In genomic region chr13:40417856-40418255, GRCm38 (mm10) we compare ENCODE assay signal across 44 mouse cellular contexts. TPM values are rescaled to one million over a fixed set of nuclear protein-coding genes. Genes with fewer than 3 reads are reported as not detected.
DNase-seq lines count a peak whose midpoint lies in the region; ATAC-seq lines count a peak whose summit lies in the region.
"Had no signal": no experiment of that assay in that cellular context is flagged by ENCODE, and none has a peak within 500 bp of the region (broad histone marks: within the 10 kb centered on the region; RNA-seq: fewer than 3 reads in every experiment).

No protein-coding gene starts in this region.

- no peaks in the 10 kb centered on the region for H3K36me3 ChIP-seq in heart, embryonic 12.5 days
- H3K36me3 ChIP-seq in limb, embryonic 10.5 days, result no peaks in the 10 kb centered on the region
- H3K36me3 ChIP-seq: hindbrain, embryonic 13.5 days; liver, embryonic 15.5 days; midbrain, embryonic 12.5 days had no signal

- no peak overlapping the region for H3K4me3 ChIP-seq in heart, embryonic 12.5 days
- H3K4me3 ChIP-seq in limb, embryonic 10.5 days, result no peak overlapping the region
- H3K4me3 ChIP-seq: forebrain, embryonic 13.5 days; hindbrain, embryonic 13.5 days; left cerebral cortex, adult 2 months; liver, embryonic 15.5 days; midbrain, embryonic 12.5 days; myocyte had no signal

- WGBS in heart, embryonic 12.5 days, result 77% methylated on average over 3 of the region's 3 CpGs
- WGBS in limb, embryonic 10.5 days, result 12% methylated on average over 3 of the region's 3 CpGs

- no peak for ATAC-seq in heart, embryonic 12.5 days (ENCODE audit: insufficient number of reproducible peaks, low FRiP score)
- ATAC-seq in inflammation-experienced regulatory T-cells, adult 6 months, result no peak
- ATAC-seq: activated CD4-positive, CD25-positive, alpha-beta regulatory T cell, adult 4 months; forebrain, embryonic 13.5 days had no signal

- H3K27ac ChIP-seq in heart, embryonic 12.5 days (ENCODE audit: poor library complexity, severe bottlenecking), result no peak overlapping the region
- no peak overlapping the region for H3K27ac ChIP-seq in limb, embryonic 10.5 days
- H3K27ac ChIP-seq: forebrain, embryonic 13.5 days; hindbrain, embryonic 13.5 days; left cerebral cortex, adult 2 months; liver, embryonic 15.5 days; midbrain, embryonic 12.5 days; stomach, postnatal 0 days had no signal

- H3K9ac ChIP-seq in heart, embryonic 12.5 days, result no peak overlapping the region
- H3K9ac ChIP-seq: forebrain, embryonic 13.5 days; hindbrain, embryonic 13.5 days; liver, embryonic 15.5 days; midbrain, embryonic 12.5 days had no signal

- DNase-seq in heart, adult 11 months, result peak; percentile 21
- DNase-seq in embryo, embryonic 9.5 days (ENCODE audit: extremely low spot score), result peak; percentile 14
- peak; percentile 64 for DNase-seq in limb, embryonic 10.5 days (ENCODE audit: low spot score)
- peak; percentile 64 for DNase-seq in mesoderm, embryonic 11.5 days (ENCODE audit: low read depth, low spot score)
- no peak for DNase-seq in cerebellum, postnatal 14 days
- no peak for DNase-seq in layer of hippocampus, postnatal 14 days (ENCODE audit: low spot score in 2 of 2)
- DNase-seq: adrenal gland, adult 2 months; adrenal gland, postnatal 36 days; cerebellum, adult 18-20 months; cerebellum, postnatal 10 days; gastrocnemius, postnatal 25 days; heart, adult 18-20 months; heart, postnatal 4 days; kidney, adult 2 months; layer of hippocampus, adult 9-11 months; lung, postnatal 36 days; right cerebral cortex, adult 18-20 months; spleen, adult 18-20 months; thymus, adult 2 months; thymus, postnatal 36 days had no signal

- H3K4me2 ChIP-seq in heart, embryonic 12.5 days, result no peak overlapping the region
- H3K4me2 ChIP-seq: forebrain, embryonic 13.5 days; heart, embryonic 11.5 days; hindbrain, embryonic 13.5 days; liver, embryonic 15.5 days; midbrain, embryonic 12.5 days had no signal

- no peaks in the 10 kb centered on the region for H3K27me3 ChIP-seq in heart, embryonic 12.5 days (replicated peaks)
- no peaks in the 10 kb centered on the region for H3K27me3 ChIP-seq in limb, embryonic 10.5 days (ENCODE audit: low read depth, poor library complexity, severe bottlenecking)
- H3K27me3 ChIP-seq: CH12.LX; forebrain, embryonic 13.5 days; hindbrain, embryonic 13.5 days; liver, embryonic 15.5 days; midbrain, embryonic 12.5 days had no signal

- no peaks in the 10 kb centered on the region for H3K4me1 ChIP-seq in heart, embryonic 12.5 days (replicated peaks)
- H3K4me1 ChIP-seq in limb, embryonic 10.5 days, result peaks cover 23% of the 10 kb centered on the region
- H3K4me1 ChIP-seq: forebrain, embryonic 13.5 days; hindbrain, embryonic 13.5 days; liver, embryonic 15.5 days; midbrain, embryonic 12.5 days had no signal

- no peaks in the 10 kb centered on the region for H3K9me3 ChIP-seq in heart, embryonic 12.5 days (replicated peaks)
- H3K9me3 ChIP-seq in limb, embryonic 10.5 days (replicated peaks), result no peaks in the 10 kb centered on the region
- H3K9me3 ChIP-seq: forebrain, embryonic 13.5 days; hindbrain, embryonic 13.5 days; liver, embryonic 15.5 days; midbrain, embryonic 12.5 days had no signal

RNA-seq across cellular contexts. Expression of gene Ofcc1, which starts 56.6 kb away (rescaled TPM):
- not detected in 2 replicates for polyA plus RNA-seq in heart, embryonic 12.5 days (2016; fragmentation: Nextera tagmentation; extraction: Ambion mirVana)
- 0.20 and 0.26 TPM in 2 replicates for polyA plus RNA-seq in limb, embryonic 10.5 days (2016; fragmentation: Nextera tagmentation; extraction: Ambion mirVana)
- not detected for polyA plus RNA-seq in inflammation-experienced regulatory T-cells, adult 6 months (2017; shearing (Covaris generic))
- not detected for total RNA-seq in layer of hippocampus, postnatal 14 days (2021)
- total RNA-seq: adrenal gland, adult 2 months; adrenal gland, postnatal 36 days; CH12.LX; ES-E14; gastrocnemius, adult 18-20 months; gastrocnemius, postnatal 25 days; heart, adult 18-20 months; heart, postnatal 4 days; left cerebral cortex, adult 2 months; left cerebral cortex, postnatal 25 days; liver, adult 2 months; midbrain, postnatal 0 days had no signal
- polyA plus RNA-seq: activated CD4-positive, CD25-positive, alpha-beta regulatory T cell, adult 4 months; adrenal gland, adult 2 months; C2C12; cortical plate, adult 2 months; forebrain, embryonic 13.5 days; frontal cortex, adult 2 months; heart, embryonic 11.5 days; heart, postnatal 0 days; hindbrain, embryonic 13.5 days; kidney, embryonic 16.5 days; large intestine, adult 2 months; liver, adult 2 months; liver, embryonic 15.5 days; lung, embryonic 16.5 days; midbrain, embryonic 12.5 days; myocyte; thymus, adult 2 months had no signal

Comparison
In these comparisons a context has a peak if more than half of its experiments do, and no peak if none do; other contexts are left out.
1. DNase-seq: peak in heart, adult 11 months (single experiment), embryo, embryonic 9.5 days (single experiment), limb, embryonic 10.5 days (single experiment) and mesoderm, embryonic 11.5 days (single experiment); none in cerebellum, postnatal 14 days (0 of 2) and layer of hippocampus, postnatal 14 days (0 of 2).